Comparison of ENCODE assay signal across 11 mouse cellular contexts in genomic region chr1:106688161-106688516, GRCm38 (mm10). TPM values are rescaled to one million over a fixed set of nuclear protein-coding genes. Genes with fewer than 3 reads are reported as not detected.
DNase-seq lines count a peak whose midpoint lies in the region; ATAC-seq and TF ChIP-seq lines count a peak whose summit lies in the region.
"Had no signal": no experiment of that assay in that cellular context is flagged by ENCODE, and none has a peak within 500 bp of the region (broad histone marks: within the 10 kb centered on the region; RNA-seq: fewer than 3 reads in every experiment).

No protein-coding gene starts in this region.

- H3K4me1 ChIP-seq in heart, postnatal 0 days (ENCODE audit: control insufficient read depth, insufficient read depth) = peaks cover 12% of the 10 kb centered on the region; the same call in 1 of the 2 replicates
- H3K4me1 ChIP-seq in MEL (ENCODE audit: control insufficient read depth in 1 of 2, insufficient read depth in 2 of 2, low read length in 2 of 2) = peaks cover 16 to 26% of the 10 kb centered on the region in 2 experiments
- peaks cover 83% of the 10 kb centered on the region for H3K4me1 ChIP-seq in megakaryocyte, embryonic 14.5 days
- H3K4me1 ChIP-seq in lung, postnatal 0 days (ENCODE audit: insufficient read depth, low read depth, low read length) = no peaks in the 10 kb centered on the region

- intact Hi-C loops in heart, postnatal 36 days (cut with DNase I) = no loop called here

- TF ChIP-seq CTCF in heart, postnatal 0 days (IDR thresholded peaks at IDR 0.05; ENCODE audit: low read depth) = no peak
- TF ChIP-seq CTCF in MEL (IDR thresholded peaks at IDR 0.05 in 2 of 3, conservative IDR thresholded peaks at IDR 0.05 in 1 of 3; ENCODE audit: control insufficient read depth in 1 of 3, insufficient read depth in 1 of 3, low read depth in 2 of 3, low read length in 3 of 3, poor library complexity in 1 of 3, severe bottlenecking in 1 of 3) = no peak
- no peak for TF ChIP-seq CTCF in lung, postnatal 0 days (IDR thresholded peaks at IDR 0.05)

- no peak for TF ChIP-seq POLR2A in MEL (IDR thresholded peaks at IDR 0.05; ENCODE audit: control insufficient read depth in 1 of 2, insufficient read depth in 1 of 2, low read depth in 1 of 2, low read length in 2 of 2, poor library complexity in 1 of 2)

- H3K9me3 ChIP-seq in heart, postnatal 0 days (replicated peaks; ENCODE audit: control insufficient read depth, low read length) = no peaks in the 10 kb centered on the region
- no peaks in the 10 kb centered on the region for H3K9me3 ChIP-seq in MEL (replicated peaks; ENCODE audit: insufficient read depth, low read length)
- no peaks in the 10 kb centered on the region for H3K9me3 ChIP-seq in megakaryocyte, embryonic 14.5 days
- no peaks in the 10 kb centered on the region for H3K9me3 ChIP-seq in lung, postnatal 0 days (ENCODE audit: low read length)

- peaks cover 50% of the 10 kb centered on the region for H3K79me2 ChIP-seq in MEL (ENCODE audit: control insufficient read depth, insufficient read depth, low read length, poor library complexity)

- TF ChIP-seq EP300 in heart, postnatal 0 days (IDR thresholded peaks at IDR 0.05; ENCODE audit: low read depth) = no peak
- TF ChIP-seq EP300 in MEL (IDR thresholded peaks at IDR 0.05; ENCODE audit: low read depth in 1 of 2, low read length in 2 of 2) = peak; percentile 6 to 60; a peak in 2 of 4 replicates
- TF ChIP-seq EP300 in lung, postnatal 0 days (IDR thresholded peaks at IDR 0.05) = no peak

- no peak for ATAC-seq in heart, postnatal 0 days (ENCODE audit: insufficient read depth, low read depth)
- no peak for ATAC-seq in lung, postnatal 0 days
- ATAC-seq: midbrain, embryonic 16.5 days had no signal

- H3K4me3 ChIP-seq in heart, postnatal 0 days (ENCODE audit: low read depth, low read length) = no peak overlapping the region; the same call in 1 of the 2 replicates
- peak overlapping the region in 1 of 2 experiments; percentile 23; a peak in 3 of 4 replicates for H3K4me3 ChIP-seq in MEL (ENCODE audit: control insufficient read depth in 1 of 2, insufficient read depth in 1 of 2, low read depth in 2 of 2, low read length in 2 of 2)
- H3K4me3 ChIP-seq in megakaryocyte, embryonic 14.5 days (replicated peaks) = peak overlapping the region; percentile 85
- H3K4me3 ChIP-seq in lung, postnatal 0 days (ENCODE audit: low read depth, low read length) = no peak overlapping the region

- no peak for TF ChIP-seq RAD21 in MEL (IDR thresholded peaks at IDR 0.05; ENCODE audit: low read depth, low read length)

- no peaks in the 10 kb centered on the region for H3K36me3 ChIP-seq in heart, postnatal 0 days (replicated peaks; ENCODE audit: control insufficient read depth, insufficient read depth, low read length)
- peaks cover 2 to 40% of the 10 kb centered on the region in 2 experiments; a peak in 2 of 4 replicates for H3K36me3 ChIP-seq in MEL (ENCODE audit: control insufficient read depth in 1 of 2, insufficient read depth in 2 of 2, low read length in 2 of 2)
- H3K36me3 ChIP-seq in megakaryocyte, embryonic 14.5 days (replicated peaks; ENCODE audit: low read length) = peaks cover 5% of the 10 kb centered on the region
- no peaks in the 10 kb centered on the region for H3K36me3 ChIP-seq in lung, postnatal 0 days (ENCODE audit: insufficient read depth, low read length)

- no peaks in the 10 kb centered on the region for H3K27me3 ChIP-seq in heart, postnatal 0 days (ENCODE audit: control insufficient read depth, insufficient read depth, low read length)
- H3K27me3 ChIP-seq in MEL (ENCODE audit: control insufficient read depth in 1 of 2, insufficient read depth in 2 of 2, low read length in 2 of 2) = no peaks in the 10 kb centered on the region
- H3K27me3 ChIP-seq in megakaryocyte, embryonic 14.5 days (replicated peaks) = no peaks in the 10 kb centered on the region
- H3K27me3 ChIP-seq in lung, postnatal 0 days (replicated peaks; ENCODE audit: insufficient read depth, low read length) = no peaks in the 10 kb centered on the region

- DNase-seq in heart, postnatal 0 days (ENCODE audit: low spot score) = no peak
- DNase-seq in heart, postnatal 36 days = no peak
- peak; percentile 60 for DNase-seq in CD4-positive helper T cell, adult 2 months (ENCODE audit: low read depth, low spot score)
- DNase-seq in MEL (ENCODE audit: low read depth, low spot score) = peak; percentile 49
- no peak for DNase-seq in lung, postnatal 0 days (ENCODE audit: low spot score)
- DNase-seq in urinary bladder, postnatal 10 days (ENCODE audit: low spot score) = no peak
- no peak for DNase-seq in right cerebral cortex, postnatal 36 days (ENCODE audit: low spot score in 2 of 2)
- DNase-seq: cerebellum, postnatal 36 days; liver had no signal

- peak overlapping the region; percentile 37 for H3K27ac ChIP-seq in heart, postnatal 0 days (ENCODE audit: low read depth)
- peak overlapping the region; percentile 42 for H3K27ac ChIP-seq in MEL (ENCODE audit: control insufficient read depth, low read depth, low read length)
- no peak overlapping the region for H3K27ac ChIP-seq in lung, postnatal 0 days (ENCODE audit: low read length)

- H3K9ac ChIP-seq in heart, postnatal 0 days (replicated peaks; ENCODE audit: low read depth, low read length) = no peak overlapping the region
- H3K9ac ChIP-seq in MEL (ENCODE audit: control insufficient read depth, low read depth, low read length, poor library complexity, severe bottlenecking) = peak overlapping the region; percentile 32; the same call in 1 of the 2 replicates
- no peak overlapping the region for H3K9ac ChIP-seq in lung, postnatal 0 days (replicated peaks; ENCODE audit: low read depth)

- H3K4me2 ChIP-seq in heart, postnatal 0 days (ENCODE audit: low read depth, low read length) = peak overlapping the region; percentile 34
- no peak overlapping the region for H3K4me2 ChIP-seq in lung, postnatal 0 days (replicated peaks; ENCODE audit: low read depth, low read length)

- 14% methylated on average over 5 of the region's 5 CpGs for WGBS in heart, postnatal 0 days
- whole genome bisulfite sequencing in lung, postnatal 0 days = 68% methylated on average over 5 of the region's 5 CpGs

TF ChIP-seq in MEL, 35 proteins besides CTCF, POLR2A, EP300 and RAD21:
- peak; percentile 30; the same call in 1 of the 2 replicates for TF ChIP-seq RCOR1 (IDR thresholded peaks at IDR 0.05; ENCODE audit: low read depth, low read length)
- no peak for TF ChIP-seq MXI1 (IDR thresholded peaks at IDR 0.05; ENCODE audit: low read depth, low read length)
- TF ChIP-seq UBTF (IDR thresholded peaks at IDR 0.05; ENCODE audit: borderline replicate concordance, insufficient read depth, low read depth, low read length) = no peak
- no peak for TF ChIP-seq GABPA (IDR thresholded peaks at IDR 0.05; ENCODE audit: low read depth, low read length)
- 0 out of 2 replicates have a peak, but pooled peaks have one; percentile 23 for TF ChIP-seq ETS1 (IDR thresholded peaks at IDR 0.05; ENCODE audit: low read depth, low read length)
- 0 out of 2 replicates have a peak, but pooled peaks have one; percentile 22 for TF ChIP-seq MAX (IDR thresholded peaks at IDR 0.05; ENCODE audit: low read length)
- no peak for TF ChIP-seq CHD2 (IDR thresholded peaks at IDR 0.05; ENCODE audit: low read length)
- no peak for TF ChIP-seq NELFE (IDR thresholded peaks at IDR 0.05; ENCODE audit: low read depth, low read length)
- 0 out of 2 replicates have a peak, but pooled peaks have one; percentile 9 for TF ChIP-seq BHLHE40 (IDR thresholded peaks at IDR 0.05; ENCODE audit: borderline replicate concordance, low read depth, low read length)
- no peak for TF ChIP-seq POLR2AphosphoS5 (IDR thresholded peaks at IDR 0.05; ENCODE audit: borderline replicate concordance, low read depth, low read length)
- no peak for TF ChIP-seq MEF2A (IDR thresholded peaks at IDR 0.05; ENCODE audit: extremely low read depth, insufficient replicate concordance, low read depth, low read length, poor library complexity, severe bottlenecking)
- peak; percentile 79 for TF ChIP-seq ZNF384 (IDR thresholded peaks at IDR 0.05; ENCODE audit: low read depth, low read length)
- 0 out of 2 replicates have a peak, but pooled peaks have one; percentile 24 for TF ChIP-seq SIN3A (IDR thresholded peaks at IDR 0.05; ENCODE audit: low read length)

RNA-seq across cellular contexts. Expression of gene Bcl2, which starts 25.9 kb away (rescaled TPM):
- total RNA-seq in heart, postnatal 0 days (2014; rRNA removed; ENCODE audit: low replicate concordance) = 3.3 and 5.6 TPM in 2 replicates
- polyA plus RNA-seq in heart, postnatal 0 days (2015; fragmentation: Nextera tagmentation; extraction: Ambion mirVana) = 3.6 and 3.7 TPM in 2 replicates
- total RNA-seq in heart, postnatal 36 days (2021) = 1 to 10 TPM; 3.7 to 5.1 TPM
- total RNA-seq in MEL (2012; rRNA removed) = 26.0 and 30.9 TPM in 2 replicates
- 10 to 100 TPM; 38.8 to 87.0 TPM for polyA plus RNA-seq in MEL (2012; ENCODE audit: insufficient read depth in 1 of 2, insufficient read length in 2 of 2, low read depth in 1 of 2, low replicate concordance in 2 of 2, missing spikeins in 1 of 2)
- 3.0 and 4.1 TPM in 2 replicates for polyA plus RNA-seq in megakaryocyte, embryonic 14.5 days (2012; ENCODE audit: insufficient read depth, low replicate concordance)
- 5.7 and 7.1 TPM in 2 replicates for polyA plus RNA-seq in lung, postnatal 0 days (2015; fragmentation: Nextera tagmentation; extraction: Ambion mirVana)

Comparison
In these comparisons a context has a peak if more than half of its experiments do, and no peak if none do; other contexts are left out.
1. DNase-seq: peak in CD4-positive helper T cell, adult 2 months (single experiment) and MEL (single experiment); none in heart, postnatal 0 days (single experiment), heart, postnatal 36 days (0 of 2), lung, postnatal 0 days (single experiment), urinary bladder, postnatal 10 days (single experiment) and right cerebral cortex, postnatal 36 days (0 of 2).